Mouse (Mus musculus): ENCODE measurements at regions not wholly inside any gene's neighbourhood (a gene's known extent, or its start where the extent isn't known, plus 50 kb on each side); places are given as distances from the start of the nearest gene placed in this dataset.

GRCm38 (mm10) chr2:71655504-71656390, 89.7 kb upstream of the Itga6 start:
- H3K4me1 ChIP-seq (ENCODE audit: control insufficient read depth, insufficient read depth, low read length): no peaks in the 10 kb centered on the region
- no peak overlapping the region for H3K27ac ChIP-seq (ENCODE audit: insufficient read depth, low read length)
- H3K4me3 ChIP-seq (ENCODE audit: insufficient read depth, low read length): peak overlapping the region; percentile 11; the same call in 1 of the 2 replicates
- TF ChIP-seq POLR2A (IDR thresholded peaks at IDR 0.05; ENCODE audit: extremely low read depth, insufficient read depth, low read length) (no peak), CTCF (IDR thresholded peaks at IDR 0.05; ENCODE audit: extremely low read depth, insufficient read depth, low read length) (no peak)

- no peak overlapping the region for H3K27ac ChIP-seq (ENCODE audit: insufficient read depth, low read length)
- H3K4me1 ChIP-seq (ENCODE audit: control insufficient read depth, insufficient read depth, low read length): no peaks in the 10 kb centered on the region
- no peak overlapping the region for H3K4me3 ChIP-seq (ENCODE audit: insufficient read depth, low read length)
- no peak for TF ChIP-seq CTCF (IDR thresholded peaks at IDR 0.05; ENCODE audit: extremely low read depth, insufficient read depth, low read length)
- TF ChIP-seq POLR2A (IDR thresholded peaks at IDR 0.05; ENCODE audit: extremely low read depth, insufficient read depth, low read length): no peak
Measured at GRCm38 (mm10) chr2:71656611-71657244, 88.7 kb upstream of the Itga6 start.

- Histone ChIP-seq H3K27ac (ENCODE audit: insufficient read depth, low read length) (no peak overlapping the region), H3K4me1 (ENCODE audit: control insufficient read depth, insufficient read depth, low read length) (no peaks in the 10 kb centered on the region), H3K4me3 (ENCODE audit: insufficient read depth, low read length) (no peak overlapping the region)
- TF ChIP-seq CTCF (IDR thresholded peaks at IDR 0.05; ENCODE audit: extremely low read depth, insufficient read depth, low read length): no peak
- TF ChIP-seq POLR2A (IDR thresholded peaks at IDR 0.05; ENCODE audit: extremely low read depth, insufficient read depth, low read length): no peak
Measured at GRCm38 (mm10) chr2:71661438-71661837, 84.0 kb upstream of the Itga6 start.

GRCm38 (mm10) chr2:71661986-71662385, 83.4 kb upstream of the Itga6 start:
- no peak overlapping the region for H3K27ac ChIP-seq (ENCODE audit: insufficient read depth, low read length)
- H3K4me1 ChIP-seq (ENCODE audit: control insufficient read depth, insufficient read depth, low read length): no peaks in the 10 kb centered on the region
- no peak for TF ChIP-seq CTCF (IDR thresholded peaks at IDR 0.05; ENCODE audit: extremely low read depth, insufficient read depth, low read length)
- TF ChIP-seq POLR2A (IDR thresholded peaks at IDR 0.05; ENCODE audit: extremely low read depth, insufficient read depth, low read length): no peak
- H3K4me3 ChIP-seq (ENCODE audit: insufficient read depth, low read length): no peak overlapping the region

GRCm38 (mm10) chr2:71663453-71663852, 82.0 kb upstream of the Itga6 start:
- Histone ChIP-seq H3K4me1 (ENCODE audit: control insufficient read depth, insufficient read depth, low read length) (peaks cover 4% of the 10 kb centered on the region; the same call in 1 of the 2 replicates), H3K4me3 (ENCODE audit: insufficient read depth, low read length) (no peak overlapping the region), H3K27ac (ENCODE audit: insufficient read depth, low read length) (no peak overlapping the region)
- TF ChIP-seq POLR2A (IDR thresholded peaks at IDR 0.05; ENCODE audit: extremely low read depth, insufficient read depth, low read length) (no peak), CTCF (IDR thresholded peaks at IDR 0.05; ENCODE audit: extremely low read depth, insufficient read depth, low read length) (no peak)

- H3K4me1 ChIP-seq (ENCODE audit: control insufficient read depth, insufficient read depth, low read length): peaks cover 4% of the 10 kb centered on the region; the same call in 1 of the 2 replicates
- no peak overlapping the region for H3K4me3 ChIP-seq (ENCODE audit: insufficient read depth, low read length)
- H3K27ac ChIP-seq (ENCODE audit: insufficient read depth, low read length): no peak overlapping the region
- TF ChIP-seq CTCF (IDR thresholded peaks at IDR 0.05; ENCODE audit: extremely low read depth, insufficient read depth, low read length) (no peak), POLR2A (IDR thresholded peaks at IDR 0.05; ENCODE audit: extremely low read depth, insufficient read depth, low read length) (no peak)
Measured at GRCm38 (mm10) chr2:71666927-71667326, 78.5 kb upstream of the Itga6 start.

- H3K27ac ChIP-seq (ENCODE audit: insufficient read depth, low read length): no peak overlapping the region
- H3K4me3 ChIP-seq (ENCODE audit: insufficient read depth, low read length): no peak overlapping the region
- peaks cover 4% of the 10 kb centered on the region; the same call in 1 of the 2 replicates for H3K4me1 ChIP-seq (ENCODE audit: control insufficient read depth, insufficient read depth, low read length)
- TF ChIP-seq CTCF (IDR thresholded peaks at IDR 0.05; ENCODE audit: extremely low read depth, insufficient read depth, low read length) (no peak), POLR2A (IDR thresholded peaks at IDR 0.05; ENCODE audit: extremely low read depth, insufficient read depth, low read length) (no peak)
Measured at GRCm38 (mm10) chr2:71667746-71668145, 77.7 kb upstream of the Itga6 start.

- TF ChIP-seq POLR2A (IDR thresholded peaks at IDR 0.05; ENCODE audit: extremely low read depth, insufficient read depth, low read length): no peak
- TF ChIP-seq CTCF (IDR thresholded peaks at IDR 0.05; ENCODE audit: extremely low read depth, insufficient read depth, low read length): no peak
- H3K4me1 ChIP-seq (ENCODE audit: control insufficient read depth, insufficient read depth, low read length): peaks cover 4% of the 10 kb centered on the region; the same call in 1 of the 2 replicates
- H3K27ac ChIP-seq (ENCODE audit: insufficient read depth, low read length): no peak overlapping the region
- H3K4me3 ChIP-seq (ENCODE audit: insufficient read depth, low read length): no peak overlapping the region
Measured at GRCm38 (mm10) chr2:71670228-71670790, 75.1 kb upstream of the Itga6 start.

- Histone ChIP-seq H3K4me1 (ENCODE audit: control insufficient read depth, insufficient read depth, low read length) (peaks cover 4% of the 10 kb centered on the region; the same call in 1 of the 2 replicates), H3K4me3 (ENCODE audit: insufficient read depth, low read length) (no peak overlapping the region), H3K27ac (ENCODE audit: insufficient read depth, low read length) (no peak overlapping the region)
- TF ChIP-seq CTCF (IDR thresholded peaks at IDR 0.05; ENCODE audit: extremely low read depth, insufficient read depth, low read length) (no peak), POLR2A (IDR thresholded peaks at IDR 0.05; ENCODE audit: extremely low read depth, insufficient read depth, low read length) (no peak)
Measured at GRCm38 (mm10) chr2:71670882-71671281, 74.5 kb upstream of the Itga6 start.

All from cortical plate, adult 2 months (tissue).